Mouse (Mus musculus) ES-E14 (cell line): Measurements from ENCODE around the gene Cfap97d2. TPM values are rescaled to one million over a fixed set of nuclear protein-coding genes. Genes with fewer than 3 reads are reported as not detected.

ENCODE experiments used
- DNase-seq: peaks from one replicate; pipeline ENCODE4 v3.0.0-alpha.2; 2013; ENCODE audit warnings: low read depth, low spot score
- H3K27ac ChIP-seq: 2 replicates; pipeline ENCODE4 v1.5.1; 2012; ENCODE audit warnings: low read depth, mild to moderate bottlenecking, low read length, moderate library complexity, mixed read lengths; ENCODE audit not compliant: poor library complexity, insufficient read depth, severe bottlenecking
- H3K36me3 ChIP-seq: 2 replicates; pipeline ENCODE4 v1.6.1; 2012; ENCODE audit warnings: mild to moderate bottlenecking, low read length, moderate library complexity, mixed read lengths; ENCODE audit not compliant: control insufficient read depth, poor library complexity, insufficient read depth, severe bottlenecking
- H3K4me1 ChIP-seq, 2 experiments: fragments of 150-350 bp in 1 of 2; sonication (generic) in 1 of 2; 2 replicates each; pipeline ENCODE4 v1.6.1; 2012; ENCODE audit warnings: low read length in 2 of 2, mild to moderate bottlenecking in 1 of 2, mixed read lengths in 1 of 2; ENCODE audit not compliant: control insufficient read depth in 2 of 2, insufficient read depth in 2 of 2, poor library complexity in 1 of 2
- H3K4me3 ChIP-seq, 2 experiments: fragments of 150-350 bp in 1 of 2; sonication (generic) in 1 of 2; 2 replicates each; pipeline ENCODE4 v1.5.1; 2012; ENCODE audit warnings: low read length in 2 of 2, low read depth in 1 of 2, mild to moderate bottlenecking in 1 of 2, mixed read lengths in 1 of 2; ENCODE audit not compliant: insufficient read depth in 1 of 2, poor library complexity in 1 of 2, severe bottlenecking in 1 of 2
- H3K9ac ChIP-seq: 2 replicates; pipeline ENCODE4 v1.6.1; 2012; ENCODE audit warnings: low read depth, mild to moderate bottlenecking, low read length, mixed read lengths; ENCODE audit not compliant: poor library complexity, insufficient read depth, severe bottlenecking
- H3K9me3 ChIP-seq: fragments of 150-350 bp; sonication (generic); 2 replicates; pipeline ENCODE4 v1.6.1; 2012; ENCODE audit warnings: low read depth, mild to moderate bottlenecking, low read length; ENCODE audit not compliant: control insufficient read depth, insufficient read depth
- CHD2 ChIP-seq: IDR thresholded peaks from 2 replicates; pipeline ENCODE4 v1.6.1; 2014; ENCODE audit warnings: mild to moderate bottlenecking, low read depth, low read length, inconsistent platforms
- HCFC1 ChIP-seq: IDR thresholded peaks from 2 replicates; pipeline ENCODE4 v1.6.1; 2012; ENCODE audit warnings: low read length, inconsistent platforms, borderline replicate concordance; ENCODE audit not compliant: insufficient read depth
- MAFK ChIP-seq: IDR thresholded peaks from 2 replicates; pipeline ENCODE4 v1.6.1; 2014; ENCODE audit warnings: mild to moderate bottlenecking, low read depth, low read length, inconsistent platforms; ENCODE audit not compliant: insufficient read depth
- ZC3H11A ChIP-seq: IDR thresholded peaks from 2 replicates; pipeline ENCODE4 v1.6.1; 2012; ENCODE audit warnings: low read depth, mild to moderate bottlenecking, inconsistent platforms, low read length, borderline replicate concordance
- ZNF384 ChIP-seq: IDR thresholded peaks from 2 replicates; pipeline ENCODE4 v1.6.1; 2012; ENCODE audit warnings: low read depth, low read length, inconsistent platforms
- in situ Hi-C, 2 experiments: fragments of 600-800 bp; cut with MboI; formaldehyde crosslinking; loops; one replicate each; pipeline ENCODE4 v1.15.1; 2025; ENCODE audit warnings: low sequenced_read_pairs in 2 of 2, inconsistent platforms in 1 of 2; ENCODE audit not compliant: unreplicated experiment in 2 of 2
- total RNA-seq: library from RNA; depleted of rRNA; stranded (reverse); fragments of 300-350 nt; gene quantifications from 2 replicates; pipeline ENCODE4 v1.2.3, GENCODE M21; 2012

Gene Cfap97d2
- total RNA-seq, 1 experiment, result not detected

DNA sequence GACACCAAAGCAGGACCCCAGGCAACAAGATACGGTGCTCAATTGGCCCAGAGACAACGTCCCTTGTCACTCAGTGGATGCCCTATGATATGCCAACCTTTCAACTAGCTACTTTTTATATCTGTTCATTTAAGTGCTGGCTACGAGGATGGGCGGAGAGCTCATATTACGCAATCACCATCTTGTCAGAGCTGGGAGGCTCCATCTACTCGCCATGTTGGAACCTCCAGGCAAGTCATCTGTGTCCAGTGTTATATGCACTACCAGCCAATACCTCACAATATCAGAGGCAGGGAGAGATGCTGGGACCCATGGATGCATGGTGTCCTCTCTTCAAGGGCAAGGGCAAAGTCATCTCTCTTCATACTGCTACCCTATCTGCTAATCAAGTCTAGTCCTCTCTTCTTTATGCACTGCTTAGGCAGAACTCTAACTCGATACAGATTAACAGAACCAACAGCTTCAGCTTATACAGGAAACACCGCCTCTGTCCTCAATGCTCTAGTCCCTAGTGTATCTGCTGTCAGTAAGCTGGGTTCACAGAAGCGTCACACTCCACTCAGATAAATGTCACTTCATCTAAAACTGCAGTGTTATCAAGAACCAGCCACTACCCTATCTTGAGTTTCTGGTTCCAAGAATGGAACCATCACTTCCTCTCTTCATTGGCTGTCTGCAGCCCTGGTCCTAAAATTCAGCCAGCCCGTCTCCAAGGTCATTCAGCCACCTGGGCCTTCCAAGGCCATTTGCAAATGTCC lies 34.3 kb upstream of the Cfap97d2 start:
- no peak for DNase-seq
- no peak for TF ChIP-seq HCFC1
- no peak for TF ChIP-seq MAFK
- no peak for TF ChIP-seq CHD2
- no peak for TF ChIP-seq ZC3H11A
- no peak for TF ChIP-seq ZNF384
- Histone ChIP-seq H3K36me3 (no peaks in the 10 kb centered on the region), H3K9ac (no peak overlapping the region), H3K4me1 (no peaks in the 10 kb centered on the region), H3K9me3 (no peaks in the 10 kb centered on the region), H3K27ac (no peak overlapping the region), H3K4me3 (no peak overlapping the region)
- in situ Hi-C loops, result no loop called here

DNA sequence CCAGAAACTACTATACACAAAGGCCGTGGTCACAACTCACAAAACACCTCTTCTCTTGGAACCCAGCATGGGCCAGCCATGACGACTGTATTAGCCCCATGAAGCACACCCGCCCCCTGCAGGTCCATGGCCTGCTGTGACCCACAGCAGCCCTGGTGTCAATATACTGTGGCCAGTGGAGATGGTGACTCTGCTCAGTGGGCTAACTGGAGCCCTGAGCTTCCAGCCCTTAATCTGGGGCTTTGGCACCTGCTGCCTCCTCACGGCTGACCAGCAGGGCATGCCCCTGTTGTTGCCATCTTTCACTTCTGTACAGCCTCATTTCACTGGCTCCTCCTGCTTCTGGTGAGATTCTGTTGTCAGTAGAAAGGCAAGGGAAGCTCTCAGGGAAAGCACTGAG lies 32.5 kb upstream of the Cfap97d2 start:
- Histone ChIP-seq H3K4me1 (no peaks in the 10 kb centered on the region; a peak in 1 of 4 replicates), H3K4me3 (no peak overlapping the region), H3K27ac (no peak overlapping the region), H3K9ac (no peak overlapping the region), H3K36me3 (no peaks in the 10 kb centered on the region), H3K9me3 (no peaks in the 10 kb centered on the region)
- no peak for DNase-seq
- TF ChIP-seq HCFC1 (no peak), MAFK (no peak), ZNF384 (no peak), ZC3H11A (no peak), CHD2 (no peak)
- in situ Hi-C loops, result no loop called here

DNA sequence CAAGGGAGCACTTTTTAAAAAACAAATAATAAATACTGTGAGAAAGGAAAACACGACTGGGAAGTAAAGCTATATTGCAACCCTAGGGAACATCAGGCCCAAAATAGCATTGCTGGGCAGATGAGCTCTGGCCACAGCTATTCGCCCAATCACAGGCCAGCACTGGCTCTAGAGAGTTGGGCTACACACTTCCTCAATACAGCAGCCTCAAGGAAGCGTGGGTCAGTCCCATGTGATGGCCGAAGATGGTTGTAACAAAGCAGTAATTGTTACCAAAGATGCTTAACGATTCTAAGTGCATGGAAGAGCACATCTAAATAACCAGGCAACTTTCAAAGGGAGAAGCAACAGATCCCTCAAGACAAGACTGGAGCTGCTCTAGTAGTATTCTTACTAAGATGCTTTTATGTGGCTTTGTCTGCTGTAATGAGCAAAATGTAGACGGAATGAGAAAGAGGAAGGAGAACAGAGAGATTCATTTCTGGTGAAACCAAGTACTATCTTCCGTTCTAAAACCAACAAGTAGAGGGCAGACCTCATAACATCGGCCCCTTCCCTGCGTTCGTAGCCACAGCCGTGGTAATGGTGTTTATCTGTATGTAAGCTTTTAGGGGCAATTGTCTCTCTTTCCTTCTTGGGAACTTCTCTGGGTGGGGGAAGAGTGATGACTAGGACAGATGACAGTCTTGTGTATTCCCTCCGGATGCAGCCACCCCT lies 31.2 kb upstream of the Cfap97d2 start:
- Histone ChIP-seq H3K9me3 (no peaks in the 10 kb centered on the region), H3K27ac (no peak overlapping the region), H3K4me3 (no peak overlapping the region), H3K4me1 (no peaks in the 10 kb centered on the region; a peak in 1 of 4 replicates), H3K9ac (no peak overlapping the region), H3K36me3 (no peaks in the 10 kb centered on the region)
- no peak for DNase-seq
- in situ Hi-C loops, result no loop called here
- TF ChIP-seq CHD2 (no peak), ZNF384 (no peak), HCFC1 (no peak)

DNA sequence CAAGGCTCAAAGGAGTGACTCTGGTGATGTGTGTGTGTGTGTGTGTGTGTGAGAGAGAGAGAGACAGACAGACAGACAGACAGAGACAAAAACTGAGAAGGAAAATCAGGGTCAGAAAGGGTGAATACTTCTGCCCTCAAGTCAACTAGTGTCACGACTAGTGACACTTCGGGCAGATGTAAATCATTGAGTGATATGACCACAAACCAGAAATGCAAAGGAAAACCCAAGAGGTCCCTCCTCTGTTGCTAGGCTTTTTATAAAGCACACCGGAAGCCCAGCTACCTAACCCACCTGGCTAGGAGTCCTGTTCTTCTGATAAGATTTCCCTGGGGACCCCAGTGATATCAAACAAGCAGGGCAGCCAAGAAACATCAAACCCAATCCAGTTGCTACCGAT lies 30.6 kb upstream of the Cfap97d2 start:
- in situ Hi-C loops, result no loop called here
- no peak overlapping the region for H3K4me3 ChIP-seq
- TF ChIP-seq MAFK, result no peak
- no peak for TF ChIP-seq HCFC1
- TF ChIP-seq ZC3H11A, result no peak
- no peak for TF ChIP-seq CHD2
- no peak for TF ChIP-seq ZNF384
- H3K9me3 ChIP-seq, result no peaks in the 10 kb centered on the region
- H3K27ac ChIP-seq, result no peak overlapping the region
- H3K9ac ChIP-seq, result no peak overlapping the region
- no peaks in the 10 kb centered on the region; a peak in 1 of 4 replicates for H3K4me1 ChIP-seq
- H3K36me3 ChIP-seq, result no peaks in the 10 kb centered on the region
- DNase-seq, result no peak
